Mouse (Mus musculus) forelimb bud, embryonic 11.5 days (tissue): ENCODE data around the gene Srsf3.
"Not testable (repeated sequence)": the region's sequence is repeated elsewhere in the genome, so short reads cannot be mapped to it uniquely, and the experiment has no call there.

Experiments used
- DNase-seq: peaks from one replicate; pipeline ENCODE4 v3.0.0-alpha.2; 2012; ENCODE audit warnings: low read depth, low spot score

Gene Srsf3

DNA sequence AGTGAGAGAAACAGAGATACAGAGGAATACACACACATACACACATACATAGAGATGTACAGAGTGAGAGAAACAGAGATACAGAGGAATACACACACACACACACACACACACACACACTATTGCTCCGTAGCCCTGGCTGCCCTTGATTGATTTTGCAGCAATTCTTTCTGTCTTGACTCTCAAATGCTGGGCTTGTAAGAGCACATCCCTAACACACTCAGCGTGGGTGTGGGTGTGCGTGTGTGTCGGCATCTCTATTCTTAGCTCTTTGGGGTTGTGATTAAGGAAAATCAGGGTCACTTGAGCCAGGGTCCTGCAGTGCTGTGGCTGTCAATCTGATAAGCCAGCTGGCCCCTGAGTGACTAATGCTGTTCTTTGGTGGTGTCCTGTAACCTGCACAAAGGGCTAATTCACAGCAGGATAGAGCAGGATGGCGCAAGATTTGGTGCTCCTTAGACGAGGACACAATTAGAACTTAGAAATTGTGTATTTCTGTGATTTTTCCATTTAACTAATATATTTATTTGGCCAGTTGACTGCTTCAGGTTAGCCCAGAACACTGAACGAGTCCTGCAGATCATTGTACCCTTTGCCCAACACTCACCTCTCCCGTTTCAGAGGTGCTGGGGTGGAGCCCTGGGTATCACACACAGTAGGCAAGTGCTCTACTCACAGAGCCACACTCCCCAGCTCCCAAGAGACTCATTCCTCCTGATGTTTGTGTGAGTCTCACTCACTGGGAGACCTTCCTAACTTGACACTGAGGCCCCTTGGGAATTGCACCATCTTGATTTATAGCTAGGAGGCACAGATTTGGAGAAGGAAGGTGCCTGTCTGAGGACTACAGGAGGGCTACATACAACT, 30.9 kb downstream of the Srsf3 start:
- no peak for DNase-seq

DNA sequence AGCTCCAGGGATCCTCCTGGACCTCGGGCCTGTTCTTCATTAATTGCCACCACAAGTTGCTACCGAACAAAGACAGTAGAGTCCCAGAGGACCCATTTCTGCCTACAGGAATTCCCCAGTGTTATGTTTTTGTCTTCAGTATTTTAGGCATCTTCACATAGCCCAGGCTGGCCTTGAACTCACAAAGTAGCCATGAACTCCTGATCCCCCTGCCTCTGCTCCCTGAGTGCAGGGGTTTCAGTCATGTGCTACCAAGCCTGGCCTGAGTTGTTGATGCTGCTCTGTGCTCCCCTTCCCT, 31.5 kb downstream of the Srsf3 start:
- no peak for DNase-seq

DNA sequence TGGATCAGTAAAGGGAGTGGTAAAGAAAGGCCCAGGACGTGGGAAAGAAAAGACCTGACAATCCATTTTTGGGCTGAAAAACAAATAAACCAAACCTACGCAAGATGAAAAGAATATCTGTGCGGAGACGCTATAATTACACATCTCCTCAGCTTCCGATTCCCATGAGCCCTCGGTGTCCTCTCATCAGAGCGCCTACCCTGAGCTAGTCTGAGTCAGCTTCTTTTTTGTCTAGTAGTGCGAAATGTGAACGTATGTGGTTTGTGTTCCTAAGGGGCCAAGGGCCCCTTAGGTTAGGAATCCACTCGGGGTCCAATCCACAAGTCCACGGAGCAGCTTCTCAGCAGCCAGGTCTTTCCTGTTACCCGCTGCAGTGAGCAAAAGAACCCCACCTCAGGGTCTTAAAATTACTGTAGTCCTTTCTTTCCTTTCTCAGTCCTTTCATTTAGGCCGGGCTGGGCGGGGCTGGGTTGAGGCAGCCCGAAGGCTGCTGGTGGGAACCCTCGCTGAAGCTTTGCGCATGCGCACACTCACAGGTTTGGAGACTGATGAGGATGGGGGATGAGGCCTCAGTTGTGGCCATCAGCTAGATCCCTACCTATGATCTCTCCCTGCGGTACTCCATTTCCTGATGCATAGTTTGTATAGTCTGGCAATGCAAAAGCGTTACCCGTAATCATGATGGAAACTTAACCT, 33.0 kb downstream of the Srsf3 start:
- no peak for DNase-seq

DNA sequence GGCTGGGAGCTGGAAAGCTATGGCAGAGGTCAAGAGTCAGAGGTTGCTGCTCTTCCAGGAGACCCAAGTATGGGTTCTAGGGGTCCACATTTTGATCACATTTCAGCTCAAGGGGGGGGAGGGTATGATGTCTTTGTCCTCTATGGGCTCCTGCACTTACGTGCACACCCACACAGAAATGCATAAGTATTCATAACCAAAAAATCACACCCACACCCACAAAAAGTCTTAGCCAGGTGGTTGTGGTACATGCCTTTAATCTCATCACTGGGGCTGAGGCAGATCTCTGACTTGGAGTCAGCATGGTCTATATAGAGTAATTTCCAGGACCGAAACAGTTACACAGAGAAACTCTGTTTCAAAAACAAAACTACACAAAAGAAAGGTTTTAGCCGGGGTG, 33.5 kb downstream of the Srsf3 start:
- DNase-seq, result no peak

DNA sequence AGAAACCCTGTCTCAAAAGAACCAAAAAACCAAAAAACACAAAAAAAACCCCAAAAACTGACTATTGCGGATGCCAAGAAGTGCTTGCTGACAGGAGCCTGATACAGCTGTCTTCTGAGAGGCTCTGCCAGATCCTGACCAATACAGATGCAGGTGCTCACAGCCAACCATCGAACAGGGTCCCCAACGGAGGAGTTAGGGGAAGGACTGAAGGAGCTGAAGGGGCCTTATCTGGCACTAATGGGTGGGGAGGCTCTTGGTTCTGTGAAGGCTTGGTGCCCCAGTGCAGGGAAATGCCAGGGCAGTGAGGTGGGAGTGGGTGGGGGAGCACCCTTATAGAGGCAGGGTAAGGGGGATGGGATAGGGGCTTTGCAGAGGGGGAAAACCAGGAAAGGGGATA, 35.0 kb downstream of the Srsf3 start:
- not testable (repeated sequence) for DNase-seq

DNA sequence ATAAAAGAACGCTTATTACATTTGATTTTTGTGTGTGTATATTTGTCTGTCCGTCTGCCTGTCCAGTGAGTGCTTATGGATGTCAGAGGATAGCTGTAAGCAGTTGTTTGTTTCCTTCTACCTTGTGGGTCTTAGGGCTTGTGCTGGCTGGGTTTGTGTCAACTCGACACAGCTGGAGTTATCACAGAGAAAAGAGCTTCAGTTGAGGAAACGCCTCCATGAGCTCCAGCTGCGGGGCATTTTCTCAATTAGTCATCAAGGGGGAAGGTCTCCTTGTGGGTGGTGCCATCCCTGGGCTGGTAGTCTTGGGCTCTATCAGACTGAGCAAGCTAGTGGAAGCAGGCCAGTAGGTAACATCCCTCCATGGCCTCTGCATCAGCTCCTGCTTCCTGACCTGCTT, 35.4 kb downstream of the Srsf3 start:
- DNase-seq, result no peak

DNA sequence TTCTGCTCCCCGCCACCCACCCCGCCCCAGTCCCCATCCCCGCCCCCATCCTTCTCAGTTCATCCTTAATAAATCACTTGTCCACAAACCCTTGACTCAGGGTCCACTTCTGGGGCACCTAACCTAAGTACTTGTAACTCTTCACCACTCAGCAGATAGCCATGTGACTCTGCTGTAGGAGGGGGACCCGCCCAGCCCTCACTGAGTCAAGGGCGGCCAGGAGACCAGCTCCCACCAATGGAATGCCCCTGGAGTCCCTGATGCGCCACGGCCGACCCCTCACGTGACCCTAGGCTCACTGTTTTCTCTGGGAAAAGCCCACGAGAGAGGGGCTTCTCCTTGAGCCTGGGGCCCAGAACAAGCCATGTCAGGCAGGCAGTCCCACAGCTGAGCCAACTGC, 36.6 kb downstream of the Srsf3 start:
- no peak for DNase-seq

DNA sequence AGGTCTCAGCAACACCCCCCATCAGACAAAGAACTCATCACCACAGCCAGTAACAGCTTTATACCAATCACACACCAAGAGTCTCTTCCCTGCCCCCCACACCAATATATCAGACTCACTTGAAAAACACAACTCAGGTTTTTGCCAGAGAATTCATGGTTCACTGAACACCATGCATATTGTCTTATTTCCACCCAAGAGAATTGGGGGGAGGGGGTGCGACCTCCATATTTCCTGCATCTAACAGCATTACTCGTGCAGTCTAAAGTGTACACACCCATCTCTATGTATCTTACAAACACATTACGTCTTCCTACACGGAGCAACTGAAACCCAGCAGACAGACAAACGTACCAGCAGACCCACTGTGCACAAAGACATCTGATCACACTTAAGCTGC, 39.4 kb downstream of the Srsf3 start:
- DNase-seq, result no peak

DNA sequence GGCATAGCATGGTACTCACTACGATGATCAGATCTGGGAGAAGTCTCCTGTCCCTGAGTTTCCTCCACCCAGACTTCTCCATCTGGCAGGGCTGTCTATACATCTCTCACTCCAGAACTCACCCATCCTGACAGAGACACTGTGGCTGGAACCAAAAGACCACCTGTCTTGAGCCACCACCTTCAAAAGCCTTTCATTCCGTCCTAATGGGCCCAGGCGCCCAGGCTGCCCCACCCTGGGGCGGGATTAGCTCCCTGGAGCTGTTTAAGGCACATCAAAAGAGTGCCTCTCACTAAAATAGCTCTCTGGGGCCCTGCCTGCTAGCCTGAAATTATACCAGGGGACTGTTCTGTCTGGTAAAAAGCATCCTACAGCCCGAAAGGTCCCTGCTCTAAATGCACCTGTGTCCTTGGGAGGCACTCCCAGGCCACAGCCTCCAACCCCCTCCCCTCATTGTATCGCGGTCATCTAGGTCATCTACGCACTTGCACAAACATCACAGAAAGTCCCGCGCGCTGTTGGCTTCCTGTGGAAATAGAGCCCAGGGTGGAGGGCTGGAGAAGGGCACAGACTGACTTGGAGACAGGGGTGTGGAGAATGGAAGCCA, 40.4 kb downstream of the Srsf3 start:
- DNase-seq, result no peak

DNA sequence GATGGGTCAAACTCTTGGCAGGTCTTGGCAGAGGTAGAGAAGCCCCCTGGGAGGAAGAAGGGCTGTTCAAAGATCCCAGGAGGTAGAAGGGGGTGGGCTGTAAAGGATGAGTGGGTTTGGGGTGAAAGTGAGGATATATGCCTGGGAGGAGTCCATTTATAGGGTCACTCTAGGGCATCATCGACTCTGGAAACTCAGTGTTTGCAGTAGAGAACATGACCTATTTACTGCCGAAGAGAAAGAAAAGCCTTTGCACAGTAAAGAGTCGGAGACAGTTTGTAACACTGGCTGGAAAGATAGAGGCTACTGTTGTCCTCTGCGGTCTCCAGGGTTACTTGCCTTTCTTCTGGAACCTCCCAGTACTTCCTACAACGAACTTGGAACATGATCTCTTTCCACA, 40.9 kb downstream of the Srsf3 start:
- no peak for DNase-seq

DNA sequence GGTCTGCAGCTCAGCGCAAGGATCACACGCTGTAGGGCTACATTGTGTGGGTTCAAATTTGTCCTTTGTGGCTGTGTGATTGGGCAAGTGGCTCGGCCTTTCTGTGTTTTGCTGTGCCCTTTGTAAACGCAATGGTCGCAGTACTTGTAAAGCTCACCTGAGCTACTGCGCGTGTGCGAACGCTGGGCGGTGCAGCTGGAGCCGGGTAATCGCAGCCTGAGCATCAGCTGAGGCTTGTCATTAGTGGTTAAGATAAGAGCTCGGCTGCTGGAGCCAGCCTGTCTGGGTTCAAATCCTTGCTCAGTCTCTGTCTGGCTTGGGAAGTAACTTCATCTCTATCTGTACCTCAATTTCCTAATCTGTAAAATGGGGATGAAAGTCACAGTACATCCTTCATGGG, 41.7 kb downstream of the Srsf3 start:
- DNase-seq, result no peak

DNA sequence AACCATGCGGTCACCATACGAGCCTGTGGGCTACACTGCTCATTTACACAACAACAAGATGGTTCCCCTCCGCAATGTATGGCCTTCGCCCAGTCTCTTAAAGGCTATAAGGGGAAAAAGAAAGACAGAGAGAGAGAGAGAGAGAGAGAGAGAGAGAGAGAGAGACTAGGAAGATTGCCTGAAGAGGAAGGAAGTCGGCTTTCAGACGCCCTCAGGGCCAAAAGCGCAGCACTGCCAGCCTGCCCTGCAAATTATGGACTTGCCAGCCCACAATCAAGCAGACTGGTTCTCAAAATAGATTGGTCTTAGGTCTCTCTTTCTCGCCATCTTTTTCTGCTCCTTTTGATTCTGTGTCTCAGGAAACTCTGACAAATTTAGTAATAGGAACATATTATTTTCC, 43.8 kb downstream of the Srsf3 start:
- no peak for DNase-seq

DNA sequence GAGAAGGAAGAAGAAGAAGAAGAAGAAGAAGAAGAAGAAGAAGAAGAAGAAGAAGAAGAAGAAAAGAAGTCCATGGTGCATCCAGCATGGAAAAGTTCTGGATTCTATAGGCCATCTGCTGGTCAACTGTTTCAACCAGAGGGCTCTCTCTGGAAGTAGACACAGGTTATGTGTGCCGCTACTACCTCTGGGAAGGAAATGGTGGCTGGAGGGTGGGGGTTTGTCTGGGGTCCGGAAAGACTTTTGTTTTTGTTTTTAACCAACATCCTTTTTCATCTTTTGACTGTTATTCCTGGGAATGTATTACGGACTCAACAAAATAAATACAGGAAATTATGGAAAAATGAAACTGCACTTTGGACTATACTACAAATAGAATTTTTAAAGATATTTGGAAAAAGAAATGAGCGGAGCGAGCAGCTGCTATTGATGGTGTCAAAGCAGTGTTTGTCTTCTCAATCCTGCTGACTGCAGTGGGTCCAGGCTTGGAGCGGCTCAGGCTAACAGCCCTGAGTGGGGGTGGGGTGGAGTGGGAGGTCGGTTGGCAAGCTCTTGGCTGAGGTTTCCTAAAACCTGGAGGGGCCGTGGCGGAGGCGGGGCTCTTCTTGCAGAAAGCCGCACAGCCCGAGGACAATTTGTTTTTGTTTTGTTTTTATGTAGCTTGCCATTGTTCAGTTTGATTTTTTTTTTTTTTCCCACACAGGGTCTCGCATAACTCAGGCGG, 45.5 kb downstream of the Srsf3 start:
- no peak for DNase-seq

DNA sequence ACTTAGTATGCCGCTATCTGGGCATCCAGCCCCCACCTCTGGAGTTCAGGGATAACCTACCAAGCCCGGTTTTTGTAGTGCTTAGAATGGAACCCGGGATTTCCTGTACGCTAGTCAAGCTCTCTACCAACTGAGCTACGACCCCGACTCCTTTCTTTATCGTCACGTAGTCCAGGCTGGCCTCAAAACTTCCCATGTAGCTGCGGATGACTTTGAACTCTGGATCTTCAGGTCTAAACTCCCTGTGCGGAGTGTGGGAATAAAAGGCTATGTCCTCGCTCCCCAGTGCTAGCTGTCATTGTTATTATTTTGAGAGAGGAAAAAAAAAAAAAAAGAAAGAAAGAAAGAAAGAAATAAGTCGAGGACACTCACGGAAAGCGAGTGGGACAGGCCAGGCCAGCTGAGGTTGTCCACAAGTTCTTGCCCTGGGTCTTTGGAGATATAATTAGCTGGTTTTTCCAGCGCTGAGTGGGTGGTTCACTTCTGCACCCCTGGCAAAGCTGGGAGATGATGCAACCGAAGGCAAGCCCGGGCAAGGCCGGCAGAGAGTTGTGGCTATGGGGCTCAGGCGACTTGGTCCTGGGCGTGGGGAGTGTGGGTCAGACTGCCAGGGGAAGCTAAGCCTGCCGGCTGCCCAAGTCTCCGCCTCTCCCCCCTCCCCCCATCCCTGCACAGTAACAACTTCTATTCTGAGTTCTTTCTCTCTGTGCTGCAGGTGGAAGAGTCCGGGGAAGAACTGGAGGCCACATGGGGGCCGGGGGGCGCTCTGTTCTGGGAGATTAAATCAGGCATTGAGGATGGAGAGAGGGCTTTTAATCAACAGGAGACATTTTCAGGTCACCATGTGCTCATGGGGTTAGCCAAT, 46.3 kb downstream of the Srsf3 start:
- no peak for DNase-seq

DNA sequence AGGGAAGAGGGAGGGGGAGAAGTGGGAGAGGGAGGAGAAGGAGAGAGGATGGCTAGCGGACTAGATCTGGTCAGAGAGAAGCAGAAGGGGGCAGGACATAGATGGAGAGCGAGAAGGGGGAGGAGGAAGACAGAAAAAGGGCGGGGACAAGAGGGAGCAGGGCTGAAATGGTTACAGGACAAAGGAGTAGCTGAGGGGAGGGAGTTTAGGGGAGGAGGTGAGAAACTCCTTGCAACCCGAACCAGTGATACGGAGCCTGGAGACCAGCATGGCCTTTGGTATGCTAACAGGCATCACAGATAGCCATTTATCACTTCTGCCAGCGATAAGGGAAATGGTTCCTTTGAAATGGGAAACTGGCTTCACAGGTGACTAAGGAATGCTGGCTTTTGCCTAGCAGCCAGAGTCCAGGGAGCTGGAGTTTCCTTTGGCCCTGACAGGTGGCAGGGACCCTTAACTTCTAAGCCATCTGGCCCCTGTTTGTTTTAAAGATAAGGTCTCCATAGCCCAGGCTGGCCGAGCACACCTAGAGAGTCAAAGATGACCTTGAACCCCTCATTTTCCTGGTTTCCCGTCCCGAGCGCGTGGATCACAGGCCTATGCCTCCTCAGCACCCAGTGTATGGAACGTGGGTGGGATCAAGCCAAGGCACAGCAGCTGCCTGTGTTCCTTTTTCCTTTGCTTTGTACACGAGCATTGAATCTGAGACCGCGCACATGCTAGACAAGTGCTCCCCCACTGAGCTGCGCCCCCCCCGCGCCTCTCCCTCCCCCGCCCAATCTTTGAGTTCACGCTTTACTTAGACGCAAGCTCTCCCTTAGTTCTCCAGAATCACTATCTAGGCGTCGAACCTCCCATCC, 48.6 kb downstream of the Srsf3 start:
- no peak for DNase-seq

DNA sequence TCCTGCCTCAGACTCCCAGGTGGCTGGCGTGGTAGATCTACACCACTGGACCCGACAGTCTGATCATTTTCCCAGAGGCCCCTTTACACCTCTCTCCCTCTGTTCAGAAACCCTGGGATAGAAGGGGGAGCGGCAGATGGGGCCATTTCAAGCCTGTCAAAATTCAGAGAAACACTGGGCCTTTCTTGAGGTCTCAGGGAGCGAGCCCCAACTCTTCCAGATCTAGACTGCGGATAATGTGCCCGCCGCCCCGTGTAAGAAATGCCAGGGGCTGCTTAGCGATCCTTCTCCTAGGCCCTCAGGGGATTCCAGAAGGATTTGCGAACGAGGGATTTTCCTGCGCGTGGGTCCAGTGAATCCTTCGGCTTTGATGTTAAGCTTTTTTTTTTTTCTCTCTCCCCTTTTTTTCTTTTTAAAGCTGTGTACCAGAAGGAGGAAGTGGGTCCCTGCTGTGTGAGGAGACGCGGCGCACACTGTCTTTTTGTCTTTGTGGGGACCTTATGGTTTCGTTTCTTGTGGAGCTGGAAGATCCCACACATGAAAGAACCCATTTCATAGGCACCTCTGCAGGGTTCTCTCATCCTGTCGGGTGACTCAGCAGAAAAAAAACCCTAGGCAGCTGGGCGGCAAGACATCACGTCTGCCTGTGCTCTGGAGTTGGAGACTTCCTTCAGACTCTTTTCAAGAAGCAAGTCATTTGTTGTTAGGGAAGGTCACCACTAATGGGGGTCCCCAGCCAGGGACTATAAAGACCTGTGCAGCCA, 49.4 kb downstream of the Srsf3 start:
- DNase-seq, result no peak

DNA sequence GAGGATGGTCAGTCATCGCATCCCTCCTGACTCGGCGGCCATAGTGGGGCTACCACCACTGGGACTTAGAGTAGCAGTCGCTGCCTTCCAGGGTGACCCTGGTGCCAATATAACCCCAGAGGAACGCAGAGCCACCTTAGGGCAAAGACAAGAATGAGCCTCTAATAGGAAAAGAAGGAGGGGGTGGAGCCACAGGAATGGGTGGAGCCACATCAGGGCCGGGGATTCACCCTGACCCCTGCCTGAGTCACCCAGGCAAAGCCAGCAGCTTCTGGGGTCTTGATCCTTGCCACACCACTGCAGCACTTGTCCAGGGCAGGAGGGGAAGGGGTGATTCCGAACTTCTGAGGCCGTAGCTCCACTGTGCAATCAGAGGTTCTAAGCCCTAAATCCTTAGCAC, 51.2 kb downstream of the Srsf3 start:
- DNase-seq, result no peak

DNA sequence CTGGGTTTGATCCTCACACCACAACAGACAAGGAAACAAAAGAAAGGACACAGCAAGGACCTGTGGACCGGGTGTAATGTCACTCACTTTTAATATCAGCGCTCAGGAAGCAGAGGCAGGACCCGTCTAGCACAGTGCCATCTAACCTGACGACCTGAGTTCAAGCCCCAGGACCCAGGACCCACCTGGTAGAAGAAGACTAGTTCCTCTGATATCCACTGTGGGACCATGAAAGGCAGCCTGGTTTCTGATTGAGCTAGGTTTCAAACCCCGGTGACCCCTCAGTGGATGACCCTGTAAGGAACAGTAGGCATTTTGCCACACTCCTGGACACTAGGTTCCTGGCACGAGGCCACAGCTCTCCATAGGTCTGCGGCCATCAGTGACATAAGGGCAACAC, 52.2 kb downstream of the Srsf3 start:
- no peak for DNase-seq

DNA sequence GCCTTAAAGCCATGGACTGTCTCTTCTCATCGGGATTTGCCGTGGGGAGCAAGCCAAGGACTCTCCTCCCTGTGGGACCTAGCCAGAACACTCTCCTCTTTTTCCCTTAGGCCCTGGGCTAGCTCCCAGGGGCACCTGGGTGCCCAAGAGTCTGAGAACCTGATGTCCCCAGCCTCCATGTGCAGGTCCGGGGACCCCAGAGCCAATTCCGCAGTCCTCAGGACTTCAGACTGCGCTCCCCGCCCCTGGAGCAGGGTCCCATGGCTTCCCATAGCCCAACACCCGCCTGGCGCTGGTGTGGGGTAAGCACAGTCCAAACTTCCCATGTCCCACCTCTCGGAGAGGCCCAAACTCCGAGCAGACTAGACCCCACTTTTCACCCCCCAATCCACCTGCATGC, 52.8 kb downstream of the Srsf3 start:
- no peak for DNase-seq

DNA sequence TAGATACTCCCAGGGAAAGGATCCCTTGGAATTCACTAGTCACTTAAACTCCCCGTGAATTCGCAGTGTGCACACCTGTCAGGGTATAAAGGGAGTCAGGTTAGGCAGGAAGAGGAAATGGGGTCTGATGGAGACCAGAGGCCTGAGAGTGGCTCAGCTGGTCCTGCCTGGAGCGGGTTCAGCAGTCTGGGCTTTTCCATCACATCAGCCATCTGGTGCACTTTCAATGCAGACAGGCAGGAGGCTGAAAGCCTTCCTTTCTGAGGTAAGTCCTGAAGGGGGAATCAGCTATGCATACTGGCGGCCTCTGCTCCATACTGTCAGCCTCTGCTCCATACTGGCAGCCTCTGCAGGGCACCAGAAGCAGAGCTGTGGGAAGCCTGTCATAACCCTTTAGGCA, 54.5 kb downstream of the Srsf3 start:
- no peak for DNase-seq
